Mouse (Mus musculus) gastrocnemius, postnatal 25 days (tissue): ENCODE results near the gene Riok1. TPM values are rescaled to one million over a fixed set of nuclear protein-coding genes. Genes with fewer than 3 reads are reported as not detected.

ENCODE experiments used
- DNase-seq: peaks from one replicate; pipeline ENCODE4 v3.0.0; 2022
- long read RNA-seq, 2 experiments: library from polyadenylated mRNA; stranded (forward); transcript quantifications; one replicate each; pipeline ENCODE4 v2.0.0; 2021
- total RNA-seq, 2 experiments: library from RNA; stranded (reverse); gene quantifications; 1 replicate in 1 of 2; 2 replicates in 1 of 2; pipeline ENCODE4 v1.2.3; 2021

Riok1 gene
- 1 to 10 TPM; 7.4 to 9.8 TPM for total RNA-seq
- long read RNA-seq, experiment 1, partial matches to known transcripts, result 0 of 3 reads
- long read RNA-seq, experiment 1, other reads (novel, unspliced or antisense), result 0 of 3 reads
- long read RNA-seq, experiment 2, transcript Riok1-201 (17 exons, 2,738 nt), result major isoform, 9 of 11 reads
- long read RNA-seq, experiment 2, partial matches to known transcripts, result 1 of 11 reads
- long read RNA-seq, experiment 2, other reads (novel, unspliced or antisense), result 0 of 11 reads

GRCm38 (mm10) chr13:38036343-38037043 is at the start of gene Riok1:
Riok1 (plus strand) TSS chr13:38036995.
- DNase-seq, result no peak

- no peak for DNase-seq
These were observed 47.1 kb upstream of the Riok1 start for GRCm38 (mm10) chr13:37989701-37990100.

GRCm38 (mm10) chr13:37992638-37993371 is 44.0 kb upstream of the Riok1 start:
- DNase-seq, result no peak

GRCm38 (mm10) chr13:37993376-37993703 is 43.5 kb upstream of the Riok1 start:
- DNase-seq, result no peak

- DNase-seq, result peak; percentile 96
These were observed 42.9 kb upstream of the Riok1 start, which contains the start of gene Ssr1 for GRCm38 (mm10) chr13:37993704-37994404. Ssr1 (minus strand) TSS chr13:37994217.

GRCm38 (mm10) chr13:37994405-37994749 is 42.4 kb upstream of the Riok1 start:
- DNase-seq, result no peak

GRCm38 (mm10) chr13:37999713-38000112 is 37.1 kb upstream of the Riok1 start:
- DNase-seq, result no peak

- no peak for DNase-seq
These were observed 34.3 kb upstream of the Riok1 start for GRCm38 (mm10) chr13:38002461-38002860.

GRCm38 (mm10) chr13:38007972-38008371 is 28.8 kb upstream of the Riok1 start:
- no peak for DNase-seq

GRCm38 (mm10) chr13:38009721-38010408 is 26.9 kb upstream of the Riok1 start:
- no peak for DNase-seq

- DNase-seq, result no peak
These were observed 26.3 kb upstream of the Riok1 start for GRCm38 (mm10) chr13:38010444-38010910.

GRCm38 (mm10) chr13:38012436-38012835 is 24.4 kb upstream of the Riok1 start:
- DNase-seq, result no peak

GRCm38 (mm10) chr13:38015591-38015990 is 21.2 kb upstream of the Riok1 start:
- no peak for DNase-seq

- DNase-seq, result no peak
These were observed 18.0 kb upstream of the Riok1 start for GRCm38 (mm10) chr13:38018791-38019190.

GRCm38 (mm10) chr13:38025874-38026273 is 10.9 kb upstream of the Riok1 start:
- DNase-seq, result no peak

GRCm38 (mm10) chr13:38027618-38028248 is 9.1 kb upstream of the Riok1 start:
- no peak for DNase-seq

GRCm38 (mm10) chr13:38028407-38028806 is 8.4 kb upstream of the Riok1 start:
- DNase-seq, result no peak

- peak; percentile 93 for DNase-seq
These were observed 371 bp downstream of the Riok1 start, which contains the start of gene Cage1 for GRCm38 (mm10) chr13:38037044-38037687. Cage1 (minus strand) TSS chr13:38037069.

GRCm38 (mm10) chr13:38037811-38038210 is 1.0 kb downstream of the Riok1 start:
- DNase-seq, result no peak

GRCm38 (mm10) chr13:38049888-38050287 is 13.1 kb downstream of the Riok1 start:
- DNase-seq, result no peak

- DNase-seq, result no peak
These were observed 25.9 kb downstream of the Riok1 start for GRCm38 (mm10) chr13:38062678-38063077.
